Mouse (Mus musculus) hindbrain, embryonic 13.5 days (tissue): Measurements from ENCODE around the gene Snw1. TPM values are rescaled to one million over a fixed set of nuclear protein-coding genes. Genes with fewer than 3 reads are reported as not detected.
A peak's percentile ranks its signal among the peaks of the same experiment; 100 is the strongest.

Experiments used
- ATAC-seq: fragments of 200-750 bp; cut with Nextera tagmentation; 2 replicates; pipeline ENCODE4 v1.8.0; 2017; ENCODE audit warnings: moderate TSS enrichment; ENCODE audit not compliant: low FRiP score
- H3K27ac ChIP-seq: fragments of 300-500 bp; sonication (generic); 2 replicates; pipeline ENCODE4 v1.5.1; 2015; ENCODE audit warnings: inconsistent platforms, mild to moderate bottlenecking, moderate library complexity
- H3K27me3 ChIP-seq: fragments of 300-500 bp; sonication (generic); 2 replicates; pipeline ENCODE4 v1.6.1; 2015; ENCODE audit warnings: mild to moderate bottlenecking, inconsistent platforms
- H3K36me3 ChIP-seq: fragments of 300-500 bp; sonication (generic); 2 replicates; pipeline ENCODE4 v1.6.1; 2015; ENCODE audit warnings: mild to moderate bottlenecking, inconsistent platforms
- H3K4me1 ChIP-seq: fragments of 300-500 bp; sonication (generic); replicated peaks from 2 replicates; pipeline ENCODE4 v1.6.1; 2015; ENCODE audit warnings: inconsistent platforms
- H3K4me2 ChIP-seq: fragments of 300-500 bp; sonication (generic); 2 replicates; pipeline ENCODE4 v1.6.1; 2015; ENCODE audit warnings: inconsistent platforms, mild to moderate bottlenecking, moderate library complexity
- H3K4me3 ChIP-seq: fragments of 300-500 bp; sonication (generic); 2 replicates; pipeline ENCODE4 v1.5.1; 2015; ENCODE audit warnings: mild to moderate bottlenecking, inconsistent platforms
- H3K9ac ChIP-seq: fragments of 300-500 bp; sonication (generic); 2 replicates; pipeline ENCODE4 v1.6.1; 2015; ENCODE audit warnings: mild to moderate bottlenecking, inconsistent platforms
- H3K9me3 ChIP-seq: fragments of 300-500 bp; sonication (generic); 2 replicates; pipeline ENCODE4 v1.6.1; 2016; ENCODE audit warnings: inconsistent platforms
- WGBS: fragments of 180-500 bp; shearing (Covaris S2); methylation state at CpG from one replicate; pipeline ENCODE4 v1.1.7; 2015; 5-methylcytosine and 5-hydroxymethylcytosine counted together
- polyA plus RNA-seq: library from polyadenylated mRNA; unstranded; fragments of >200 nt; fragmentation: Nextera tagmentation; extraction: Ambion mirVana; gene quantifications from 2 replicates; pipeline ENCODE4 v1.2.1, GENCODE M21; 2015

Gene Snw1
- polyA plus RNA-seq, 1 experiment from 2014 or later, result 129 TPM

DNA sequence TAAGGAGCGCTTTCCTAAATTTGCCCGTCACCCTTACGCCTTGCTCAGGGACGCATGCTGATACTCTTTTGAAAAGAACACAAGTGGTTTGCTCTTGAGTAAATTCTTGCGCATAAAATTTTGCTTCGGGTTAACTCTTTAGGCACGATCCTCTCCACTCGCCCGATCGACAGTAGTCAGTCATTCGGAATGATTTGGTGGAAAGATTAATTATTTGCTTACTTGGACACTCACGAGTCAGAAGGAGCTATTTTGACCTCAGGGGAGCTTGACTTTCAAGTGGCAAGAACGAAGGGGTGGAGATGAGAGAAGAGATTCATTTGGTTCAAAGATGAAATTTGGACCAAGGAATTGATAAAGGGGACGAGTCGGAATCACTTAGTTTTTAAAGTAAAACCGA, 27.9 kb downstream of the Snw1 start:
- H3K4me1 ChIP-seq, result peaks cover 25% of the 10 kb centered on the region
- no peaks in the 10 kb centered on the region for H3K9me3 ChIP-seq
- peak overlapping the region; percentile 94 for H3K4me2 ChIP-seq
- no peak overlapping the region for H3K27ac ChIP-seq
- WGBS, result 6% methylated on average over 16 of the region's 16 CpGs
- peaks cover 45% of the 10 kb centered on the region for H3K36me3 ChIP-seq
- no peaks in the 10 kb centered on the region for H3K27me3 ChIP-seq
- H3K9ac ChIP-seq, result peak overlapping the region; percentile 93
- H3K4me3 ChIP-seq, result peak overlapping the region; percentile 100
- ATAC-seq, result 0 out of 2 replicates have a peak, but pooled peaks have one; percentile 12

DNA sequence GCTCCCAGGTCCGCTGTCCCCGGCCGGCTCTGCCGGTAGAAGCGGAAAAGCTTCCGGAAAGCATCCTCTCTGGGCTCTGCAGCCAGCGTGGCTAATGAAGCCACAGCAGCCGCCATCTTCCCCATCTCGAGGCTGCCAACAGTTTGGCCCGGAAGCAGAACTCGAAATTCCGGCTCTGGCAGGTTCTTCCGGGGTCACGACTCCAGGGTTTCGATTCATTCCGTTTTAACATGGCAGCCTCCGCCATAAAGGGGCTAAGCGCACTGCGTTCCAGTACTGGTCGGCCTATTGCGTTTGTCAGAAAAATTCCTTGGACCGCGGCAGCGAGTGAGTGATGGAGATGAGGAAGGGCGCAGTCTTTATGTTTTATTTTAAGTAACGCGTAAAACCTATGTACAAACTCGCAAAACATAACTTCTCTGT, 28.4 kb downstream of the Snw1 start, which contains the start of the genes Slirp and Alkbh1:
Gene Slirp, plus strand, starts transcription at position 197 of the 423 bp plus-strand sequence.
Gene Alkbh1, minus strand, starts transcription at position 318 of the 423 bp plus-strand sequence.
- Histone ChIP-seq H3K4me3 (peak within 1 kb of the TSS; percentile 100), H3K9me3 (no peaks in the 10 kb centered on the region), H3K4me2 (peak within 1 kb of the TSS; percentile 94), H3K27me3 (no peaks in the 10 kb centered on the region), H3K27ac (peak within 1 kb of the TSS; percentile 93), H3K9ac (peak within 1 kb of the TSS; percentile 93), H3K4me1 (peaks cover 25% of the 10 kb centered on the region), H3K36me3 (peaks cover 45% of the 10 kb centered on the region)
- peak; percentile 96 for ATAC-seq
- under 1% methylated on average over 28 of the region's 28 CpGs for WGBS

DNA sequence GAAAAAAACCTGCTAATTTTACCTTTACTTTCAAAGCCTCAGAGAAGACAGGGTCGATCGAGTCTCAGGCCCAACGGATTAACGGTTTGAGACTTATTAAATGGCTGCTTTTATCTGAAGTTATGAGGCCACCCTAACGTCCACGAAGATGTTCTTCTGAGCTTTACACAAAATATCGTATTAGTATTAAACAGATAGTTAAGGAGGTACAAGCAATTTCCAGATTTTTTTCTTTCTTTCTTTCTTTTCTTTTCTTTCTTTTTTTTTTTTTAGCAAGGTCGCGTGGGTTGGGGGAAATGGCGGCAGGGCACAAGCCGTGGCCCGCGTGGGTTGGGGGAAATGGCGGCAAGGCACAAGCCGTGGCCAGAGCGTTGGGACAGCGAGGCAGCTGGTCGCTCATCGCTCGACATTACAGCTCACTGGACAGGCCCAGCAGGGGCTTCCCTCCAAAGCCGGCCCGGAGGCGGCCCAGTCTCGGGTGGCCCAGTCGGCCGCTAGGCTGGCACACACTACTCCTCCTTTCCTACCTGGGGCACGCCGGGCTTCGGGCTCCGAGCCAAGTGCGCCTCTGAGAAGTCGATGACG, 28.9 kb downstream of the Snw1 start:
- no peaks in the 10 kb centered on the region for H3K9me3 ChIP-seq
- ATAC-seq, result peak; percentile 86
- no peaks in the 10 kb centered on the region for H3K27me3 ChIP-seq

DNA sequence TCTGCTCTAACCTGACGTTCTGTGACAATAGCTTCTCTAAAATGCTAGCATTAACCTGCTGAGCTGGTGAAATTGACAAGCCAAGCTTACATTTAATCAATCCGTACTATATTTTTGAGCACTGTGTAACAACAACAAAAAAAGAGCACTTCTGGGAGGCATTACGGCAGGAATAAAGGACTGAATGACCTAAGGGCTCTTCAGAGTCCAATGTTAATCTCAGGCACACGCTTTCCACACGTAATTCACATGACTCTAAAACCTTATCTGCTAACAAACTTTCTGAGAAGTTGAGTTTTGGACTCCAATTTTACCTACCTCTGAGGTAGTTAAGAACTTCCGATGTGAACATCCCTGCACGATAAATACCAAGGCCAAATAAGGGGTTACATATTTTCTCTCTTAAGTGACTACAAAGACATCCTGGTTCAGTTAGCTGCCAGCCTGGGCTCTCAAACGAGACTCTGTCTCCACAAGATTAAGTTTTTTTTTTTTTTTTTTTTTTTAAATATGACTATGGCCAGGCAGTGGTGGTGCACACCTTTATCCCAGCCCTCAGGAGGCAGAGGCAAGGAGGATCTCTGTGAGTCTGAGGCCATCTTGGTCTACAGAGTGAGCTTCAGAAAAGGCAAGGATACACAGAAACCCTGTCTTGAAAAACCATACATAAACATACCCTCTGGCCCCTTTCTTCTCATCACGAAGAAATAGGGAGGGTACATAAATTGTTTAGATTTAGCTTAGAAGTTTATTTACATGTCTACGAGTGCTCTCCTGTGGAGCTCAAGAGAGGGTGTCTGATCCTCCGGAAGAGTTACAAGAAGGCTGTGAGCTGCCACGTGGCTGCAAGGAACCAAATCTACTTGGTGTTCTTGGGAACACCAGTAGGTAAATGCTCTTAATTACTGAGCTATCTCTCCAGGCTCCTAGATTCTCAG, 29.6 kb downstream of the Snw1 start:
- peaks cover 25% of the 10 kb centered on the region for H3K4me1 ChIP-seq
- ATAC-seq, result no peak

More for the DNA sequence above, 28.9 kb downstream of the Snw1 start:
- peak overlapping the region; percentile 100 for H3K4me3 ChIP-seq
- peak overlapping the region; percentile 93 for H3K27ac ChIP-seq
- H3K4me2 ChIP-seq, result peak overlapping the region; percentile 94
- peaks cover 25% of the 10 kb centered on the region for H3K4me1 ChIP-seq
- peaks cover 44% of the 10 kb centered on the region for H3K36me3 ChIP-seq
- H3K9ac ChIP-seq, result peak overlapping the region; percentile 93
- under 1% methylated on average over 33 of the region's 33 CpGs for WGBS

DNA sequence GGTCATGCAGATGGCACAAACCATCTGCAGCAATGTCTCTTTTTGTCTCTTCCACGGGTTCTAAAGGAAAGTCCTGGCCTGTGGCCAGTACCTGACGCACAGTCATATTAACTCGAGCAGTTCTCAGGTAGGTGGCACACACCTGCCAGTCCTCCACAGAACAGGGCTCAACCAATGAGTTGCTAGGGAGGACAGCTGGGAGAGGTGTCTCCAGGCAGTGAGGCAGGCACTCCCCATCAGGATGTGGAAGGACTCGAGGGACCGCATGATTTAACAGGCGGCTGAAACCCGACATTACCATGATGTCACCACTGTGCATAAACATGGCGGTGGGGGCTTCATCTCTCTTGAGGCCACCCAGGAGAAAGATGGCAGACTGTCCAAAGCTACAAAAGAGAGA, 43.2 kb downstream of the Snw1 start:
- 88% methylated on average over 8 of the region's 8 CpGs for WGBS
- Histone ChIP-seq H3K4me2 (no peak overlapping the region), H3K4me3 (no peak overlapping the region), H3K4me1 (peaks cover 8% of the 10 kb centered on the region; the same call in 1 of the 2 replicates), H3K9ac (no peak overlapping the region), H3K27me3 (no peaks in the 10 kb centered on the region), H3K27ac (no peak overlapping the region), H3K9me3 (no peaks in the 10 kb centered on the region), H3K36me3 (peaks cover 74% of the 10 kb centered on the region)
- no peak for ATAC-seq

More for the DNA sequence above, 29.6 kb downstream of the Snw1 start:
- Histone ChIP-seq H3K9ac (peak overlapping the region; percentile 93), H3K27ac (no peak overlapping the region), H3K27me3 (no peaks in the 10 kb centered on the region), H3K4me2 (peak overlapping the region; percentile 94), H3K9me3 (no peaks in the 10 kb centered on the region), H3K4me3 (peak overlapping the region; percentile 100), H3K36me3 (peaks cover 44% of the 10 kb centered on the region)
- 34% methylated on average over 12 of the region's 12 CpGs for WGBS

DNA sequence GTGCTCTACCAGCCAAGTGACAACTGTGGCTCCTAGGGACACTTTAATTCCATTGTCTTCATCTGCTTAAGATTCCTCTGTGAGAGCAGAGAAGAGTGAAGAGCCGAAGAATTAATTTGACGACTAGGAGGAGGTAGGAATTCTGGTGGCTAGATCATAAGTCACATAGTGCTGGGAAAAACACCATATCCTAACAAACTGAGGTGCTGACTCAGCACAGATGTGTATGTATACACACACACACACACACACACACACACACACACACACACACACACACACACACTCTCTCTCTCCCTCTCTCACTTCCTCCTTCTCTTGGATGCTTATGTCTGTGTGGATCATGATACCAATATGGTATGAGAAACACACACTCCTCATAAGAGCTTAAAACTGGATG, 43.8 kb downstream of the Snw1 start:
- WGBS, result 90% methylated on average over 2 of the region's 2 CpGs
- peaks cover 68% of the 10 kb centered on the region for H3K36me3 ChIP-seq
- H3K27ac ChIP-seq, result no peak overlapping the region
- no peak overlapping the region for H3K9ac ChIP-seq
- peaks cover 10% of the 10 kb centered on the region; the same call in 1 of the 2 replicates for H3K4me1 ChIP-seq
- H3K4me3 ChIP-seq, result no peak overlapping the region
- no peaks in the 10 kb centered on the region for H3K9me3 ChIP-seq
- ATAC-seq, result no peak
- no peaks in the 10 kb centered on the region for H3K27me3 ChIP-seq
- no peak overlapping the region for H3K4me2 ChIP-seq

DNA sequence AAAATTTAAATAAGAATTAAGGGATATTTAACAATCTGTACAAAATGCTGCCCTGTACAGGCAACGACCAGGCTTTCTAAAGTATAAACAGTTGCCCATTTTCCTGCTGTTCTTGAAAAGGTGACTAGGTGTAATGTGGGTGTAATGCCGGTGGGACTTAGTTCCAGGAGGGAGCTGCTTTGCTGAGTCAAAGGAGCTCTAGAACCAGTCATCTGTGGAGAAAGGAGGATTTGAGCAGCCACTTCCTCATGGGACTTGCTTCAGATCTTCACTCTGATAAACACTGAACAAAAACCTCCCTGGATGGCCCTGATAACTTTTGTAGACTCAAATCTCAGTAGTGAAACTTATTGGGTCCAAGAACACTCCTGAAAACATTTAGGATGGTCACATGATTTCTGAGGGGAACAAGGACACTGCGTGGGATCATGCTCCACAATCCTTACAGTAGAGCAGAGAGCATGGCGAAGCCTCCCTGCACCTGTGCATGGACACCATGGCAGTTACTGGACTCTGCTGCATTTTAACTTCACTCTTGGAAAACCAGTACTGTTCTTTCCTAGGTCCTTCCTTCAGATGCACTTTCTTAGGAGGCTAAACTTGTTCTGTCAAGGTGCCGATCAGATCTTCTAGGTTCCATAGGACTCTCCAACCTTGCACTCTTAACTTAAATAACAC, 45.6 kb downstream of the Snw1 start:
- H3K9ac ChIP-seq, result no peak overlapping the region
- H3K9me3 ChIP-seq, result no peaks in the 10 kb centered on the region
- ATAC-seq, result no peak
- H3K27ac ChIP-seq, result no peak overlapping the region
- peaks cover 10% of the 10 kb centered on the region; the same call in 1 of the 2 replicates for H3K4me1 ChIP-seq
- H3K4me3 ChIP-seq, result no peak overlapping the region
- WGBS, result 94% methylated on average over 5 of the region's 5 CpGs
- H3K27me3 ChIP-seq, result no peaks in the 10 kb centered on the region
- H3K36me3 ChIP-seq, result peaks cover 50% of the 10 kb centered on the region
- no peak overlapping the region for H3K4me2 ChIP-seq

DNA sequence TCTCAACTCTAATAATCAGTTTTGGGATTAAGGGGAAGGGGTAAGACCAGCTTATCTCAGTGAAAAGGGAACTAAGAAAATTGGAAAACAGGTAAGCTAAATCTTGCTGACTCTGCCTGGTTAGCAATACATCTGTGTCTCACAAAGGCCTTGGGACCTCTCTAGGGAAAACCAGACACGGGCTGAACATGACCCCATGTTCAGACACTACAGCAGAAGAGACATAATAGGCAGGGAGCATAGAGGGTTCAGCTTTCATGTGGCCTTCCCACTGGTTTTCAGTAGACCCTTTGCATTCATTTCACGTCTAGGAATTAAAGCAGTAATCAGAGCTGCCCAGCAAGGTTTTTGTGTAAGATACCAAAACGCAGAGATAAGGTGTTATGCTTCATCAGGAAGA, 47.6 kb downstream of the Snw1 start:
- Histone ChIP-seq H3K27ac (peak overlapping the region; percentile 63), H3K4me1 (peaks cover 16% of the 10 kb centered on the region), H3K9ac (no peak overlapping the region), H3K4me2 (no peak overlapping the region), H3K36me3 (peaks cover 32% of the 10 kb centered on the region), H3K4me3 (no peak overlapping the region), H3K27me3 (no peaks in the 10 kb centered on the region), H3K9me3 (no peaks in the 10 kb centered on the region)
- WGBS, result 27% methylated on average over 3 of the region's 3 CpGs
- no peak for ATAC-seq

DNA sequence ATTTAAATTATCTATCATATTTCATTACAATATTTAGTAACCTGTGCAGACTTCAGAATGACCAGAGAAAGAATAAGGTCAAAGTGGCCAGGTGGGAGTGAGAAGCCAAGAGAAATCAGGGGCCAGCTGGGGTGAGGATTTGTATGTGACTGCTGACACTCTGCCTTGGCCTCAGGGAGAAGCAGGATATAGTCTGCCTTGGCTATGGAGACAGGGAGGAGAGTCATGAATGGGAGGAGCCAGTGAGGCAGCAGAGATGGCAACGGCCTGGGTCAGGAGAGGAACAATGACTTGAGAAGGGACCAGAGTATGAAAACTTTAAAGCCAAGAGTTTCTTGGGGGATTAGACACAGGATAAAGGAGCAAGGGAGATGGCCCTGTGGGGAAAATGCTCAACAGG, 48.4 kb downstream of the Snw1 start:
- WGBS, result 50% methylated on average over 1 of the region's 1 CpGs
- no peak overlapping the region for H3K4me3 ChIP-seq
- no peaks in the 10 kb centered on the region for H3K9me3 ChIP-seq
- peaks cover 24% of the 10 kb centered on the region for H3K4me1 ChIP-seq
- peak overlapping the region; percentile 44; the same call in 1 of the 2 replicates for H3K27ac ChIP-seq
- H3K36me3 ChIP-seq, result peaks cover 23% of the 10 kb centered on the region
- no peaks in the 10 kb centered on the region for H3K27me3 ChIP-seq
- no peak overlapping the region for H3K9ac ChIP-seq
- no peak overlapping the region for H3K4me2 ChIP-seq
- no peak for ATAC-seq

DNA sequence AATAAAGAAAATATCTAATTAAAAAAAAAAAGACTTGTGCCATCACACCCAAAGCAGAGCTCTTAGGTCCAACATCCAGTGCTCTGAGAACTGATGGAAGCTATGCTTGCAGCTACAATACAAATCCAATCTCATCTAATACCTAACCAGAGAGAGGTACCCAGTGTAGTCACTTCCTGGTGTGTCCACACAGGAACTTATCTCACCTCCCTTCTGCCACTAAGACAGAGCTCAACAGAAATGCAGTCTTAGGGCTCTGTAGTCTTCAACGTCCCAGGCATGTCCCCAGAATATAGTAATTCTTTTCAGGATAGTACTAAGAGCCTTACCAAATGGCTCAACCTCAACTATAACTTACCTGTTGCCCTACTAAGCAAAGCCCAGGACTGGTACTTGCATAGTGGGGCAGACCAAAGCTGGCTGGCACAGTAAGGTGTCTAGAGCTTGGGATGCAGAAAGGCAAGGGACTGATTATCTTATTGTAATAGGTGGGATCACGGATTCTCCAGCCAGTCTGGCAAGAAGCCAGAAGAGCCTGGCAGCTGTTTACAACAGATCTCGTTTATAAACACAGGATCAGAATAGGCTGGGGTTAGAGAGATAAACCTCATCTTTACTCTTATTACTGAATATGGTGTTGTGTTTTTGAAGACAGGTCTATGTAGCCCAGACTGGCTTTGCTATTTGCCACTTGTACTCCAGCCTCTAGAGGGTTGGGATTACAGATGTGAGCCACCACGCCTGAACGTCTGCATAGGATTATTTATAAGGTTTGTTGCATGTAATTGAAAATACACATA, 50.2 kb downstream of the Snw1 start:
- H3K9me3 ChIP-seq, result no peaks in the 10 kb centered on the region
- ATAC-seq, result no peak

DNA sequence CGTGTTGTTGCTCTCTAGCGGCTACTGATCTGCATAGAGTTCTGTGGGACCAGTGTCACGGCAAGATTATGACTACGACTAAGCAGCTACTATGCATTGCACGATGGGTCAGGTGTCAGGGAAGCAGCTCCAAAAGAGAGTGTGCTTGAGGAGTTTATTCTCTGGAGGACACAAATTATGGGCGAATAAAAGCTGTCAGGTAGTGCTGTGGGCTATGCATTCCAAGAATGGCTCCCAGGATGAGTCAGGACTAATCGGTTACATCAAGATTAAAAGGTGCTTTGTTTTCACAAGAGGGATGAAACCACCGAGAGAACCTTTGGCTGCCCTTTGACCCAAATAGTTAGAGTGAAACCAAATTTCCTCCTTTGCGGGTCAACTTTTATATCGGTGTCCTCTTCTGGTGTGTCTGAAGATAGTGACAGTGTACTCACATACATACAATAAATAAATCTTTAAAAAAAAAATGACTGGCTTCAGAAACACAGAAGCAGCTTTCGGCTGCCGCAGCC, 52.0 kb downstream of the Snw1 start:
- ATAC-seq, result no peak
- peak overlapping the region; percentile 91 for H3K27ac ChIP-seq

More for the DNA sequence above, 50.2 kb downstream of the Snw1 start:
- Histone ChIP-seq H3K27me3 (no peaks in the 10 kb centered on the region), H3K4me1 (peaks cover 25% of the 10 kb centered on the region), H3K27ac (no peak overlapping the region; the same call in 1 of the 2 replicates), H3K4me3 (no peak overlapping the region), H3K9ac (no peak overlapping the region), H3K36me3 (peaks cover 10% of the 10 kb centered on the region), H3K4me2 (no peak overlapping the region)
- 69% methylated on average over 5 of the region's 5 CpGs for WGBS

More for the DNA sequence above, 52.0 kb downstream of the Snw1 start:
- WGBS, result 70% methylated on average over 12 of the region's 12 CpGs
- Histone ChIP-seq H3K9ac (no peak overlapping the region), H3K27me3 (no peaks in the 10 kb centered on the region), H3K4me3 (no peak overlapping the region), H3K4me2 (no peak overlapping the region), H3K9me3 (no peaks in the 10 kb centered on the region), H3K4me1 (peaks cover 25% of the 10 kb centered on the region), H3K36me3 (peaks cover 3% of the 10 kb centered on the region; the same call in 1 of the 2 replicates)
